10 mouse cellular contexts compared by ENCODE assay signal in genomic region chr7:18950523-18951315, GRCm38 (mm10). TPM values are rescaled to one million over a fixed set of nuclear protein-coding genes. Genes with fewer than 3 reads are reported as not detected.
DNase-seq lines count a peak whose midpoint lies in the region; ATAC-seq and TF ChIP-seq lines count a peak whose summit lies in the region.
"Had no signal": no experiment of that assay in that cellular context is flagged by ENCODE, and none has a peak within 500 bp of the region (broad histone marks: within the 10 kb centered on the region; RNA-seq: fewer than 3 reads in every experiment).

No protein-coding gene starts in this region.

- peak overlapping the region; percentile 47 for H3K4me2 ChIP-seq in midbrain, embryonic 16.5 days (ENCODE audit: low read length)

- H3K36me3 ChIP-seq in ES-Bruce4 (ENCODE audit: control insufficient read depth, insufficient read depth, low read length, poor library complexity, severe bottlenecking): no peaks in the 10 kb centered on the region
- H3K36me3 ChIP-seq in midbrain, embryonic 16.5 days (ENCODE audit: control insufficient read depth, insufficient read depth, low read length): peaks cover 15% of the 10 kb centered on the region
- H3K36me3 ChIP-seq in kidney, adult 2 months (ENCODE audit: control insufficient read depth, insufficient read depth, low read length): no peaks in the 10 kb centered on the region

- no peak overlapping the region for H3K9ac ChIP-seq in ES-Bruce4 (ENCODE audit: low read depth, poor library complexity, severe bottlenecking)
- peak overlapping the region; percentile 43; the same call in 1 of the 2 replicates for H3K9ac ChIP-seq in midbrain, embryonic 16.5 days (ENCODE audit: low read depth, low read length)

- no peak overlapping the region for H3K27ac ChIP-seq in ES-Bruce4 (ENCODE audit: insufficient read depth, low read length)
- peak overlapping the region; percentile 92 for H3K27ac ChIP-seq in midbrain, embryonic 16.5 days (ENCODE audit: low read length)
- H3K27ac ChIP-seq in kidney, adult 2 months (ENCODE audit: insufficient read depth, low read depth, low read length): no peak overlapping the region; the same call in 1 of the 2 replicates

- peak; percentile 83 for DNase-seq in ZHBTc4 (ENCODE audit: low read depth, low spot score)
- no peak for DNase-seq in kidney, adult 2 months
- no peak for DNase-seq in kidney, postnatal 4 days
- DNase-seq in Muller cell, postnatal 12 days (ENCODE audit: inconsistent ontology term): no peak

- no peak for TF ChIP-seq POLR2A in ES-Bruce4 (IDR thresholded peaks at IDR 0.05; ENCODE audit: insufficient read depth, low read length)
- TF ChIP-seq POLR2A in kidney, adult 2 months (IDR thresholded peaks at IDR 0.05; ENCODE audit: low read depth, low read length): no peak

- H3K4me3 ChIP-seq in ES-Bruce4 (ENCODE audit: low read depth, low read length): peak overlapping the region; percentile 40
- 0 out of 2 replicates have a peak overlapping the region, but pooled peaks have one; percentile 5 for H3K4me3 ChIP-seq in midbrain, embryonic 16.5 days (ENCODE audit: low read depth, low read length)
- no peak overlapping the region for H3K4me3 ChIP-seq in kidney, adult 2 months (ENCODE audit: insufficient read depth, low read depth, low read length)

- no peak for TF ChIP-seq EP300 in ES-Bruce4 (IDR thresholded peaks at IDR 0.05; ENCODE audit: insufficient read depth, low read depth, low read length)

- WGBS in midbrain, embryonic 16.5 days: 11% methylated on average over 18 of the region's 18 CpGs
- 29% methylated on average over 18 of the region's 18 CpGs for WGBS in kidney, adult 2 months

- H3K9me3 ChIP-seq in ES-Bruce4 (replicated peaks; ENCODE audit: control insufficient read depth, insufficient read depth, low read length, poor library complexity, severe bottlenecking): no peaks in the 10 kb centered on the region
- H3K9me3 ChIP-seq in midbrain, embryonic 16.5 days (replicated peaks; ENCODE audit: control insufficient read depth, low read length, poor library complexity, severe bottlenecking): no peaks in the 10 kb centered on the region

- TF ChIP-seq CTCF in ES-Bruce4 (IDR thresholded peaks at IDR 0.05; ENCODE audit: low read depth, low read length): no peak
- no peak for TF ChIP-seq CTCF in kidney, adult 2 months (conservative IDR thresholded peaks at IDR 0.05; ENCODE audit: insufficient read depth, insufficient read length, low read depth, low read length)

- H3K4me1 ChIP-seq in ES-Bruce4 (ENCODE audit: control insufficient read depth, insufficient read depth, low read length): peaks cover 12% of the 10 kb centered on the region
- H3K4me1 ChIP-seq in midbrain, embryonic 16.5 days (ENCODE audit: control insufficient read depth, insufficient read depth, low read length): peaks cover 38% of the 10 kb centered on the region
- H3K4me1 ChIP-seq in kidney, adult 2 months (ENCODE audit: control insufficient read depth, insufficient read depth, low read length): no peaks in the 10 kb centered on the region

- ATAC-seq in granulocyte monocyte progenitor cell, adult 5-6 weeks (replicated peaks; ENCODE audit: poor library complexity, severe bottlenecking): 0 out of 2 replicates have a peak, but pooled peaks have one; percentile 25
- ATAC-seq in midbrain, embryonic 16.5 days: peak; percentile 60

- H3K27me3 ChIP-seq in ES-Bruce4 (ENCODE audit: control insufficient read depth, insufficient read depth, low read length, poor library complexity, severe bottlenecking): no peaks in the 10 kb centered on the region
- no peaks in the 10 kb centered on the region for H3K27me3 ChIP-seq in midbrain, embryonic 16.5 days (ENCODE audit: control insufficient read depth, insufficient read depth, low read depth, low read length)
- no peaks in the 10 kb centered on the region for H3K27me3 ChIP-seq in kidney, adult 2 months (replicated peaks; ENCODE audit: control insufficient read depth, insufficient read depth, low read length)

RNA-seq across cellular contexts. Expression of gene Nova2, which starts 25.0 kb away (rescaled TPM):
- polyA plus RNA-seq in ES-Bruce4 (2011; ENCODE audit: insufficient read depth, insufficient read length, low read depth, missing spikeins): 7.5 TPM in 2 replicates
- total RNA-seq in granulocyte monocyte progenitor cell, adult 5-6 weeks (2014; fragmentation: Nextera tagmentation): not detected in 2 replicates
- total RNA-seq in granulocyte monocyte progenitor cell, adult 5-6 weeks (2017): not detected in 2 replicates
- 11.9 and 14.3 TPM in 2 replicates for polyA plus RNA-seq in midbrain, embryonic 16.5 days (2015; fragmentation: Nextera tagmentation; extraction: Ambion mirVana)
- 0.80 and 1.1 TPM in 2 replicates for polyA plus RNA-seq in kidney, adult 2 months (2012; rRNA removed)

RNA-seq across cellular contexts. Expression of gene Nanos2, which starts 36.5 kb away (rescaled TPM):
- polyA plus RNA-seq in ES-Bruce4 (2011; ENCODE audit: insufficient read depth, insufficient read length, low read depth, missing spikeins): not detected in 2 replicates
- total RNA-seq in granulocyte monocyte progenitor cell, adult 5-6 weeks (2014; fragmentation: Nextera tagmentation): not detected in 2 replicates
- total RNA-seq in granulocyte monocyte progenitor cell, adult 5-6 weeks (2017): not detected in 2 replicates
- 0.52 and 0.79 TPM in 2 replicates for polyA plus RNA-seq in midbrain, embryonic 16.5 days (2015; fragmentation: Nextera tagmentation; extraction: Ambion mirVana)
- not detected in 2 replicates for polyA plus RNA-seq in kidney, adult 2 months (2012; rRNA removed)
- total RNA-seq: adrenal gland, postnatal 14 days had no signal
- polyA plus RNA-seq: embryonic facial prominence, embryonic 14.5 days; heart, embryonic 16.5 days had no signal

RNA-seq across cellular contexts. Expression of gene Mypop, which starts 40.3 kb away (rescaled TPM):
- polyA plus RNA-seq in ES-Bruce4 (2011; ENCODE audit: insufficient read depth, insufficient read length, low read depth, missing spikeins): 4.0 and 5.5 TPM in 2 replicates
- not detected in 2 replicates for total RNA-seq in granulocyte monocyte progenitor cell, adult 5-6 weeks (2014; fragmentation: Nextera tagmentation)
- 0.82 TPM in 1 of 2 replicates, not detected in the other for total RNA-seq in granulocyte monocyte progenitor cell, adult 5-6 weeks (2017)
- polyA plus RNA-seq in midbrain, embryonic 16.5 days (2015; fragmentation: Nextera tagmentation; extraction: Ambion mirVana): 3.9 and 5.1 TPM in 2 replicates
- 7.6 and 8.7 TPM in 2 replicates for polyA plus RNA-seq in kidney, adult 2 months (2012; rRNA removed)

RNA-seq across cellular contexts. Expression of gene Ccdc61, which starts 40.5 kb away (rescaled TPM):
- 36.4 and 39.9 TPM in 2 replicates for polyA plus RNA-seq in ES-Bruce4 (2011; ENCODE audit: insufficient read depth, insufficient read length, low read depth, missing spikeins)
- total RNA-seq in granulocyte monocyte progenitor cell, adult 5-6 weeks (2014; fragmentation: Nextera tagmentation): 34.6 and 45.4 TPM in 2 replicates
- 11.4 and 12.1 TPM in 2 replicates for total RNA-seq in granulocyte monocyte progenitor cell, adult 5-6 weeks (2017)
- 24.7 and 31.2 TPM in 2 replicates for polyA plus RNA-seq in midbrain, embryonic 16.5 days (2015; fragmentation: Nextera tagmentation; extraction: Ambion mirVana)
- 19.8 and 21.3 TPM in 2 replicates for polyA plus RNA-seq in kidney, adult 2 months (2012; rRNA removed)

RNA-seq across cellular contexts. Expression of gene Irf2bp1, which starts 53.1 kb away (rescaled TPM):
- 16.2 and 20.9 TPM in 2 replicates for polyA plus RNA-seq in ES-Bruce4 (2011; ENCODE audit: insufficient read depth, insufficient read length, low read depth, missing spikeins)
- 14.5 and 24.3 TPM in 2 replicates for total RNA-seq in granulocyte monocyte progenitor cell, adult 5-6 weeks (2014; fragmentation: Nextera tagmentation)
- total RNA-seq in granulocyte monocyte progenitor cell, adult 5-6 weeks (2017): 8.4 and 17.5 TPM in 2 replicates
- polyA plus RNA-seq in midbrain, embryonic 16.5 days (2015; fragmentation: Nextera tagmentation; extraction: Ambion mirVana): 26.0 and 26.7 TPM in 2 replicates
- polyA plus RNA-seq in kidney, adult 2 months (2012; rRNA removed): 18.1 and 21.1 TPM in 2 replicates
